Mouse (Mus musculus) MEL (cell line): ENCODE measurements around the gene Arrb2. TPM values are rescaled to one million over a fixed set of nuclear protein-coding genes. Genes with fewer than 3 reads are reported as not detected.

Source experiments
- DNase-seq: peaks from one replicate; pipeline ENCODE4 v3.0.0; 2011; ENCODE audit warnings: low read depth, low spot score
- H3K27ac ChIP-seq: 2 replicates; pipeline ENCODE4 v1.5.1; 2012; ENCODE audit warnings: low read depth, mild to moderate bottlenecking, control low read depth, low read length, moderate library complexity; ENCODE audit not compliant: control insufficient read depth
- H3K27me3 ChIP-seq, 2 experiments: fragments of 150-350 bp in 1 of 2; sonication (generic) in 1 of 2; 2 replicates each; pipeline ENCODE4 v1.6.1; 2012; ENCODE audit warnings: low read length in 2 of 2, mild to moderate bottlenecking in 2 of 2, improper control_type of control experiment in 1 of 2, moderate library complexity in 1 of 2; ENCODE audit not compliant: insufficient read depth in 2 of 2, control insufficient read depth in 1 of 2
- H3K36me3 ChIP-seq, 2 experiments: 2 replicates each; pipeline ENCODE4 v1.6.1; 2012 to 2014; ENCODE audit warnings: low read length in 2 of 2, improper control_type of control experiment in 1 of 2, inconsistent platforms in 1 of 2, mild to moderate bottlenecking in 1 of 2; ENCODE audit not compliant: insufficient read depth in 2 of 2, control insufficient read depth in 1 of 2
- H3K4me1 ChIP-seq, 2 experiments: fragments of 150-350 bp in 1 of 2; sonication (generic) in 1 of 2; 2 replicates each; pipeline ENCODE4 v1.6.1; 2012; ENCODE audit warnings: low read length in 2 of 2, improper control_type of control experiment in 1 of 2, mild to moderate bottlenecking in 1 of 2; ENCODE audit not compliant: insufficient read depth in 2 of 2, control insufficient read depth in 1 of 2
- H3K4me3 ChIP-seq, 2 experiments: fragments of 150-350 bp in 1 of 2; sonication (generic) in 1 of 2; 2 replicates each; pipeline ENCODE4 v1.5.1; 2012; ENCODE audit warnings: low read depth in 2 of 2, low read length in 2 of 2, mild to moderate bottlenecking in 2 of 2, moderate library complexity in 2 of 2, control low read depth in 1 of 2, improper control_type of control experiment in 1 of 2; ENCODE audit not compliant: control insufficient read depth in 1 of 2, insufficient read depth in 1 of 2
- H3K79me2 ChIP-seq: 2 replicates; pipeline ENCODE4 v1.6.1; 2012; ENCODE audit warnings: mild to moderate bottlenecking, low read length, moderate library complexity; ENCODE audit not compliant: control insufficient read depth, poor library complexity, insufficient read depth
- H3K9ac ChIP-seq: 2 replicates; pipeline ENCODE4 v1.6.1; 2012; ENCODE audit warnings: low read depth, mild to moderate bottlenecking, control low read depth, low read length, moderate library complexity; ENCODE audit not compliant: control insufficient read depth, poor library complexity, severe bottlenecking
- H3K9me3 ChIP-seq: fragments of 150-350 bp; sonication (generic); replicated peaks from 2 replicates; pipeline ENCODE4 v1.6.1; 2012; ENCODE audit warnings: mild to moderate bottlenecking, low read length, improper control_type of control experiment, moderate library complexity; ENCODE audit not compliant: insufficient read depth
- BHLHE40 ChIP-seq: IDR thresholded peaks from 2 replicates; pipeline ENCODE4 v1.6.1; 2012; ENCODE audit warnings: low read depth, mild to moderate bottlenecking, inconsistent platforms, low read length, improper control_type of control experiment, borderline replicate concordance
- CHD2 ChIP-seq: IDR thresholded peaks from 2 replicates; pipeline ENCODE4 v1.6.1; 2011; ENCODE audit warnings: low read length, improper control_type of control experiment
- CTCF ChIP-seq, 3 experiments: IDR thresholded peaks in 2 of 3; conservative IDR thresholded peaks in 1 of 3; 2 replicates each; pipeline ENCODE4 v1.5.1; 2011 to 2012; ENCODE audit warnings: low read length in 3 of 3, low read depth in 2 of 3, mild to moderate bottlenecking in 2 of 3, improper control_type of control experiment in 1 of 3, inconsistent platforms in 1 of 3, mixed read lengths in 1 of 3, moderate library complexity in 1 of 3; ENCODE audit not compliant: control insufficient read depth in 1 of 3, insufficient read depth in 1 of 3, poor library complexity in 1 of 3, severe bottlenecking in 1 of 3
- E2F4 ChIP-seq: IDR thresholded peaks from 2 replicates; pipeline ENCODE4 v1.6.1; 2011; ENCODE audit warnings: low read depth, low read length, improper control_type of control experiment, borderline replicate concordance
- ELF1 ChIP-seq: IDR thresholded peaks from 2 replicates; pipeline ENCODE4 v1.6.1; 2014; ENCODE audit warnings: low read depth, mild to moderate bottlenecking, inconsistent platforms, low read length, improper control_type of control experiment, moderate library complexity
- EP300 ChIP-seq, 2 experiments: IDR thresholded peaks; 2 replicates each; pipeline ENCODE4 v1.6.1; 2011; ENCODE audit warnings: improper control_type of control experiment in 2 of 2, low read length in 2 of 2, low read depth in 1 of 2, mild to moderate bottlenecking in 1 of 2
- ETS1 ChIP-seq: IDR thresholded peaks from 2 replicates; pipeline ENCODE4 v1.6.1; 2012; ENCODE audit warnings: low read depth, mild to moderate bottlenecking, inconsistent platforms, low read length, improper control_type of control experiment, moderate library complexity
- GABPA ChIP-seq: IDR thresholded peaks from 2 replicates; pipeline ENCODE4 v1.6.1; 2012; ENCODE audit warnings: low read depth, mild to moderate bottlenecking, inconsistent platforms, low read length, improper control_type of control experiment, moderate library complexity
- GATA1 ChIP-seq: IDR thresholded peaks from 2 replicates; pipeline ENCODE4 v1.6.1; 2011; ENCODE audit warnings: low read depth, low read length, improper control_type of control experiment
- HCFC1 ChIP-seq: IDR thresholded peaks from 2 replicates; pipeline ENCODE4 v1.6.1; 2012; ENCODE audit warnings: low read depth, mild to moderate bottlenecking, inconsistent platforms, low read length, improper control_type of control experiment, moderate library complexity
- JUND ChIP-seq: IDR thresholded peaks from 2 replicates; pipeline ENCODE4 v1.6.1; 2011; ENCODE audit warnings: low read depth, mild to moderate bottlenecking, improper control_type of control experiment, low read length
- KAT2A ChIP-seq: conservative IDR thresholded peaks from 2 replicates; pipeline ENCODE4 v1.6.1; 2012; ENCODE audit warnings: low read depth, low read length, improper control_type of control experiment, inconsistent platforms
- MAFK ChIP-seq: IDR thresholded peaks from 2 replicates; pipeline ENCODE4 v1.6.1; 2011; ENCODE audit warnings: low read depth, mild to moderate bottlenecking, low read length, improper control_type of control experiment, borderline replicate concordance
- MAX ChIP-seq: IDR thresholded peaks from 2 replicates; pipeline ENCODE4 v1.6.1; 2011; ENCODE audit warnings: low read length, improper control_type of control experiment
- MAZ ChIP-seq: IDR thresholded peaks from 2 replicates; pipeline ENCODE4 v1.6.1; 2012; ENCODE audit warnings: low read depth, mild to moderate bottlenecking, inconsistent platforms, low read length, improper control_type of control experiment
- MEF2A ChIP-seq: IDR thresholded peaks from 2 replicates; pipeline ENCODE4 v1.6.1; 2014; ENCODE audit warnings: low read depth, mild to moderate bottlenecking, inconsistent platforms, low read length, improper control_type of control experiment; ENCODE audit not compliant: poor library complexity, insufficient replicate concordance, severe bottlenecking; ENCODE audit errors: extremely low read depth
- MXI1 ChIP-seq: IDR thresholded peaks from 2 replicates; pipeline ENCODE4 v1.6.1; 2011; ENCODE audit warnings: mild to moderate bottlenecking, low read depth, low read length, improper control_type of control experiment
- MYC ChIP-seq: IDR thresholded peaks from 2 replicates; pipeline ENCODE4 v1.6.1; 2011; ENCODE audit warnings: low read depth, mild to moderate bottlenecking, low read length, improper control_type of control experiment, moderate library complexity
- NRF1 ChIP-seq: IDR thresholded peaks from 2 replicates; pipeline ENCODE4 v1.6.1; 2014; ENCODE audit warnings: low read depth, mild to moderate bottlenecking, inconsistent platforms, low read length, improper control_type of control experiment, moderate library complexity; ENCODE audit not compliant: poor library complexity, insufficient read depth, severe bottlenecking
- POLR2AphosphoS5 ChIP-seq: IDR thresholded peaks from 2 replicates; pipeline ENCODE4 v1.6.1; 2012; ENCODE audit warnings: low read depth, borderline replicate concordance, mild to moderate bottlenecking, inconsistent platforms, low read length, moderate library complexity, mixed read lengths
- RAD21 ChIP-seq: IDR thresholded peaks from 2 replicates; pipeline ENCODE4 v1.6.1; 2011; ENCODE audit warnings: mild to moderate bottlenecking, low read depth, low read length, improper control_type of control experiment
- RCOR1 ChIP-seq: IDR thresholded peaks from 2 replicates; pipeline ENCODE4 v1.6.1; 2012; ENCODE audit warnings: low read depth, mild to moderate bottlenecking, inconsistent platforms, low read length, improper control_type of control experiment
- SIN3A ChIP-seq: IDR thresholded peaks from 2 replicates; pipeline ENCODE4 v1.6.1; 2012; ENCODE audit warnings: low read length, improper control_type of control experiment, inconsistent platforms
- SMC3 ChIP-seq: IDR thresholded peaks from 2 replicates; pipeline ENCODE4 v1.6.1; 2011; ENCODE audit warnings: low read depth, low read length, improper control_type of control experiment
- TAL1 ChIP-seq: IDR thresholded peaks from 2 replicates; pipeline ENCODE4 v1.6.1; 2012; ENCODE audit warnings: mild to moderate bottlenecking, inconsistent platforms, low read length, moderate library complexity, mixed read lengths
- TBP ChIP-seq: IDR thresholded peaks from 2 replicates; pipeline ENCODE4 v1.8.0; 2011; ENCODE audit warnings: low read depth, low read length, improper control_type of control experiment
- TCF12 ChIP-seq: IDR thresholded peaks from 2 replicates; pipeline ENCODE4 v1.6.1; 2014; ENCODE audit warnings: low read depth, mild to moderate bottlenecking, inconsistent platforms, low read length, improper control_type of control experiment, moderate library complexity
- UBTF ChIP-seq: IDR thresholded peaks from 2 replicates; pipeline ENCODE4 v1.6.1; 2012; ENCODE audit warnings: low read depth, mild to moderate bottlenecking, inconsistent platforms, low read length, improper control_type of control experiment, moderate library complexity, borderline replicate concordance; ENCODE audit not compliant: insufficient read depth
- USF1 ChIP-seq: IDR thresholded peaks from 2 replicates; pipeline ENCODE4 v1.6.1; 2014; ENCODE audit warnings: low read depth, mild to moderate bottlenecking, inconsistent platforms, low read length, improper control_type of control experiment, moderate library complexity
- USF2 ChIP-seq, 2 experiments: IDR thresholded peaks; 2 replicates each; pipeline ENCODE4 v1.6.1; 2011 to 2012; ENCODE audit warnings: improper control_type of control experiment in 2 of 2, low read length in 2 of 2, borderline replicate concordance in 1 of 2, inconsistent platforms in 1 of 2, low read depth in 1 of 2, mild to moderate bottlenecking in 1 of 2; ENCODE audit not compliant: insufficient read depth in 1 of 2
- ZKSCAN1 ChIP-seq: IDR thresholded peaks from 2 replicates; pipeline ENCODE4 v1.6.1; 2012; ENCODE audit warnings: low read depth, mild to moderate bottlenecking, inconsistent platforms, low read length, improper control_type of control experiment, moderate library complexity
- ZMIZ1 ChIP-seq: IDR thresholded peaks from 2 replicates; pipeline ENCODE4 v1.6.1; 2012; ENCODE audit warnings: low read depth, mild to moderate bottlenecking, inconsistent platforms, low read length, improper control_type of control experiment, moderate library complexity
- ZNF384 ChIP-seq: IDR thresholded peaks from 2 replicates; pipeline ENCODE4 v1.6.1; 2012; ENCODE audit warnings: low read depth, mild to moderate bottlenecking, inconsistent platforms, low read length, improper control_type of control experiment
- polyA plus RNA-seq, 2 experiments: library from polyadenylated mRNA; stranded (reverse) in 1 of 2; unstranded in 1 of 2; fragments of >175 nt in 1 of 2; fragments of >200 nt in 1 of 2; gene quantifications; 2 replicates each; pipeline versions ENCODE4 v1.2.1 to v1.2.4; 2012; ENCODE audit warnings: low replicate concordance in 2 of 2, low read depth in 1 of 2; ENCODE audit not compliant: insufficient read length in 2 of 2, insufficient read depth in 1 of 2, missing spikeins in 1 of 2
- total RNA-seq: library from RNA; depleted of rRNA; stranded (reverse); fragments of 300-350 nt; gene quantifications from 2 replicates; pipeline ENCODE4 v1.2.3, GENCODE M21; 2012

The Arrb2 gene
- total and polyA plus RNA-seq, 3 experiments: 241 to 272 TPM; not detected in 1

DNA sequence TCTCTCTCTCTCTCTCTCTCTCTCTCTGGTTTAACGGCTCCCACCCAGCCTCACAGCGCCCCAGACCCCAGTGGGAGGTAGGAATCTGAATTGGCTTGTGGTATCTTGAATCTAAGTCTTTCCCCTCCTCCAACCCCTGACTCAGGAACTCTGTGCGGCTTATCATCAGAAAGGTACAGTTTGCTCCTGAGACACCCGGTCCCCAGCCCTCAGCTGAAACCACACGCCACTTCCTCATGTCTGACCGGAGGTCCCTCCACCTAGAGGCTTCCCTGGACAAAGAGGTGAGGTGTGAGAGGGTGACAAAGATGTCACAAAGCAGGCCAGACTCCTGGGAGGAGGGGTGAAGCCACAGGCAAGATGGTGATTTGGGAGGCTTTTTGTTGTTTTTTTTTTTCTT lies 5.0 kb downstream of the Arrb2 start (continued):
- TF ChIP-seq MXI1 (peak; percentile 48; the same call in 1 of the 2 replicates), TCF12 (peak; percentile 72), MAX (no peak), SMC3 (no peak), MAZ (peak; percentile 68; the same call in 1 of the 2 replicates), RAD21 (no peak), TAL1 (no peak), NRF1 (no peak), GABPA (no peak)

DNA sequence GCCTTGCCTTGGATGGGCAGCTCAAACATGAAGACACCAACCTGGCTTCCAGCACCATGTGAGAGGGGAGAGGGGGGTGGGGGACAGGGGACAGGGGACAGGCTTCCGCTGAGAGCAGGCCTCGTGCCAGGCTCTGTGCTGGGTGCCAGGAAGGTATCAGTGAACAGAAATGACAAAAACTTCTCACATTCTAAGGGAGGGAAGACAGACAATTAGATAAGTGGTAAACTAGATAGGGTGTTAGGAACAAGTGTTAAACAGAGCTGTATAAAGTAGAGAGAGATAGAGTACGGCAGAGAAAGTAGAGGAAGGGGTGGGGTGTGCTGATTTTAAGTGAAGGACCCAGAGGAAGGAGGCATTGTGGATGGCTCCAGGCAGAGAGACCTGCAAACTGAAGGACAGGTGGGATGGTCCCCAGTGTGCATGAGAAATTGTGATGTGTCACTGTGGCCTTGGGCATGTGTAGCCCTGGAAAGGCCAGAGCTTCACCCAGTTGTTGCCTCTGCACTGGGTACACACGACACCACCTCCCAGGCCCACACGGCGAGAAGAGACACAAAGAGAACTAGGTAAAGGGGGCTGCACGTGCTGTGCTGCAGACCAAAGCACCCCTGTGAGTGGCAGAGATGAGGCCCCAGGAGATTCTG lies 6.4 kb downstream of the Arrb2 start:
- Histone ChIP-seq H3K9ac (no peak overlapping the region), H3K4me1 (peaks cover 13 to 48% of the 10 kb centered on the region in 2 experiments)
- no peak for TF ChIP-seq TAL1
- TF ChIP-seq USF1: no peak
- peak; percentile 81 for TF ChIP-seq ETS1
- peak; percentile 56; the same call in 1 of the 2 replicates for TF ChIP-seq MXI1
- TF ChIP-seq SIN3A: peak; percentile 65; the same call in 1 of the 2 replicates
- TF ChIP-seq JUND: no peak
- TF ChIP-seq ZMIZ1: no peak
- no peak for TF ChIP-seq ZKSCAN1
- TF ChIP-seq MAX: peak; percentile 58; the same call in 1 of the 2 replicates
- 0 out of 2 replicates have a peak, but pooled peaks have one; percentile 49 for TF ChIP-seq HCFC1
- TF ChIP-seq MEF2A: no peak
- peak; percentile 58 to 63; a peak in 3 of 4 replicates for TF ChIP-seq EP300 (IDR thresholded peaks at IDR 0.05; ENCODE audit: low read depth in 1 of 2, low read length in 2 of 2)
- peak; percentile 70 for TF ChIP-seq TCF12
- no peak for TF ChIP-seq POLR2AphosphoS5
- TF ChIP-seq GATA1: peak; percentile 85
- TF ChIP-seq MYC: peak; percentile 56; the same call in 1 of the 2 replicates
- TF ChIP-seq CTCF (IDR thresholded peaks at IDR 0.05 in 2 of 3, conservative IDR thresholded peaks at IDR 0.05 in 1 of 3; ENCODE audit: control insufficient read depth in 1 of 3, insufficient read depth in 1 of 3, low read depth in 2 of 3, low read length in 3 of 3, poor library complexity in 1 of 3, severe bottlenecking in 1 of 3): no peak
- TF ChIP-seq ZNF384: no peak
- no peak for TF ChIP-seq UBTF
- peak; percentile 30; the same call in 1 of the 2 replicates for TF ChIP-seq RCOR1
- TF ChIP-seq SMC3: no peak
- no peak for TF ChIP-seq MAFK
- no peak for TF ChIP-seq E2F4
- no peak; the same call in 1 of the 2 replicates for TF ChIP-seq CHD2
- no peak for TF ChIP-seq NRF1
- TF ChIP-seq BHLHE40: peak; percentile 64
- TF ChIP-seq MAZ: peak; percentile 57
- TF ChIP-seq KAT2A: no peak
- TF ChIP-seq TBP: no peak
- TF ChIP-seq USF2 (IDR thresholded peaks at IDR 0.05; ENCODE audit: borderline replicate concordance in 1 of 2, insufficient read depth in 1 of 2, low read depth in 1 of 2, low read length in 2 of 2): no peak
- TF ChIP-seq ELF1: peak; percentile 17; the same call in 1 of the 2 replicates

More for the DNA sequence above, 6.4 kb downstream of the Arrb2 start:
- DNase-seq: peak; percentile 59
- H3K4me3 ChIP-seq: no peak overlapping the region
- H3K36me3 ChIP-seq: peaks cover 2 to 44% of the 10 kb centered on the region in 2 experiments; a peak in 3 of 4 replicates
- H3K9me3 ChIP-seq: no peaks in the 10 kb centered on the region
- H3K27ac ChIP-seq: peak overlapping the region; percentile 58
- H3K27me3 ChIP-seq: no peaks in the 10 kb centered on the region
- peaks cover 17% of the 10 kb centered on the region for H3K79me2 ChIP-seq
